Mouse (Mus musculus): ENCODE measurements at regions not wholly inside any gene's neighbourhood (a gene's known extent, or its start where the extent isn't known, plus 50 kb on each side); places are given as distances from the start of the nearest gene placed in this dataset.
A peak's percentile ranks its signal among the peaks of the same experiment; 100 is the strongest.

- DNase-seq, result no peak
These were observed 362.4 kb upstream of the 3110018I06Rik start for GRCm38 (mm10) chr12:107126056-107126455.

- no peak for DNase-seq
These were observed 360.8 kb upstream of the 3110018I06Rik start for GRCm38 (mm10) chr12:107127591-107127990.

GRCm38 (mm10) chr12:107129232-107129631 is 359.2 kb upstream of the 3110018I06Rik start:
- no peak for DNase-seq

- DNase-seq, result no peak
These were observed 357.1 kb upstream of the 3110018I06Rik start for GRCm38 (mm10) chr12:107131351-107131750.

- DNase-seq, result no peak
These were observed 356.6 kb upstream of the 3110018I06Rik start for GRCm38 (mm10) chr12:107131841-107132240.

GRCm38 (mm10) chr12:107132501-107132900 is 355.9 kb upstream of the 3110018I06Rik start:
- DNase-seq, result no peak

- no peak for DNase-seq
These were observed 354.1 kb upstream of the 3110018I06Rik start for GRCm38 (mm10) chr12:107134353-107134752.

- DNase-seq, result no peak
These were observed 349.6 kb upstream of the 3110018I06Rik start for GRCm38 (mm10) chr12:107138677-107139400.

GRCm38 (mm10) chr12:107140957-107141595 is 347.4 kb upstream of the 3110018I06Rik start:
- no peak for DNase-seq

GRCm38 (mm10) chr12:107142226-107142625 is 346.2 kb upstream of the 3110018I06Rik start:
- DNase-seq, result no peak

- no peak for DNase-seq
These were observed 341.8 kb upstream of the 3110018I06Rik start for GRCm38 (mm10) chr12:107146608-107147121.

GRCm38 (mm10) chr12:107148451-107148850 is 340.0 kb upstream of the 3110018I06Rik start:
- DNase-seq, result no peak

GRCm38 (mm10) chr12:107151089-107151488 is 337.3 kb upstream of the 3110018I06Rik start:
- DNase-seq, result no peak

- no peak for DNase-seq
These were observed 333.8 kb upstream of the 3110018I06Rik start for GRCm38 (mm10) chr12:107154668-107155067.

GRCm38 (mm10) chr12:107156791-107157428 is 331.5 kb upstream of the 3110018I06Rik start:
- no peak for DNase-seq

- DNase-seq, result no peak
These were observed 329.3 kb upstream of the 3110018I06Rik start for GRCm38 (mm10) chr12:107159126-107159525.

- DNase-seq, result peak in 1 of 2 experiments; percentile 33
These were observed 328.3 kb upstream of the 3110018I06Rik start for GRCm38 (mm10) chr12:107160137-107160536.

GRCm38 (mm10) chr12:107160628-107161027 is 327.8 kb upstream of the 3110018I06Rik start:
- DNase-seq, result no peak

- DNase-seq, result no peak
These were observed 317.5 kb upstream of the 3110018I06Rik start for GRCm38 (mm10) chr12:107170926-107171325.

GRCm38 (mm10) chr12:107171676-107172075 is 316.8 kb upstream of the 3110018I06Rik start:
- DNase-seq, result no peak

GRCm38 (mm10) chr12:107178676-107179075 is 309.8 kb upstream of the 3110018I06Rik start:
- no peak for DNase-seq

GRCm38 (mm10) chr12:107180501-107180900 is 307.9 kb upstream of the 3110018I06Rik start:
- DNase-seq, result no peak

GRCm38 (mm10) chr12:107181291-107181690 is 307.1 kb upstream of the 3110018I06Rik start:
- no peak for DNase-seq

All from lung, postnatal 4 days (tissue).